Mouse (Mus musculus) c-Kit-negative CD71-positive TER-119-positive erythroid progenitor cells, embryonic 14.5 days (primary cell): ENCODE data around the gene Tmem120b.

Source experiments
- DNase-seq: peaks from one replicate; pipeline ENCODE4 v3.0.0-alpha.2; 2013; ENCODE audit warnings: low read depth, low spot score

Gene Tmem120b

DNA sequence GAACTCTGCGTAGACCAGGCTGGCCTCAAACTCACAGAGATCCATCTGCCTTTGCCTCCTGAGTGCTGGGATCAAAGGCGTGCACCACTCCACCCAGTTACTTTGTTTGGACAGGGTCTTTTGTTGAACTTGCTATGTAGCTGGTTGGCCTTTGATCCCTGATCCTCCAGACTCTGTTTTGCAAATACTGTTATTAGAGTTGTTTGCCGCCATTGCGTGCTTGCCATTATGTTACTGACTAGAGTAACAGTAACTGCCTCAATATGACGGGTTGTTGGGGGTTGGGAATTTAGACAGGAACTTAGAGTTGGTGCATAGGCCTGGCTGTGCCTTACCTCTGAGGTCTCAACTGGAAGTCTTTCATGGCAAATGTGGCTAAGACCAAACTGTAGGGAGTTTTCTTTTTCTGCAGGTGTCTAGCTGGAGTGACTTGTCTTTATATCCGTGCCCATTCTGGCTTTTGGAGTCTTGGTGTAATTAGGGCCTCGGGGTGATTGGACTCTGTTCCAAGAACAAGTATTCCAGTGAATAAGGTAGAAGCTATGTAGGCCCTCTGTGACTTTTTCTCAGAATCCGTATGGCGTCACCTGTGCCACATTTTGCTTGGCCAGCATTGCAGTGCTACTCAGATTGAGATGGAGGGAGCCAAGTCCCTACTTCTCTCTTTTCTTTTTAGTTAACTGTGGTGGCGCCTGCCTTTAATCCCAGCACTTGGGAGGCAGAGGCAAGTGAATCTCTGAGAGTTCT, 22.5 kb downstream of the Tmem120b start:
- no peak for DNase-seq

DNA sequence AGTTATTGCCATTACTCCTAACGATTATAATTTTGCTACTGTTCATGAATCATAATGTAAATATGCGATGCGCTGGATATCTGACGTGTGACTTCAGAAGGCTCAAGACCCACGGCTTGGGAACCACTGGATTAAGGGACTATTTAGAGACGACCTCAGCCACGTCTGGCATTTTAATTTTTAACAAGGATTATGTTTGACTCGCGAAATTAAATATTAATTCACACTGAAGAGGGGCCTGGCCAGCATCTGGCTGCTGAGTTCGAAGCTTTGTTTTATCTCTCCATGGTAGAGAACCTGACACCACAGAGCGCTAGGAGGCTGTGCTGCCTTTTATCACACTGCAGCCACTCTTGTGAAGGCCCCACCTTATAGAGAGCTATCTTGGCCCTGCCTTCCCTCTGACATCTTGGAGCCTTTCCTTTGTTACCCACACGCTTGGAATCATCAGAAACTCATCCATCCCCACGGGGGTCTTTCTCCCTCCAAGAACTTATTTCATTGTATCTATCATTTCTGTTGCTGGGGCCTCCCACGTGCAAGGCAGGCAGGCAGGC, 24.9 kb downstream of the Tmem120b start:
- peak; percentile 76 for DNase-seq

DNA sequence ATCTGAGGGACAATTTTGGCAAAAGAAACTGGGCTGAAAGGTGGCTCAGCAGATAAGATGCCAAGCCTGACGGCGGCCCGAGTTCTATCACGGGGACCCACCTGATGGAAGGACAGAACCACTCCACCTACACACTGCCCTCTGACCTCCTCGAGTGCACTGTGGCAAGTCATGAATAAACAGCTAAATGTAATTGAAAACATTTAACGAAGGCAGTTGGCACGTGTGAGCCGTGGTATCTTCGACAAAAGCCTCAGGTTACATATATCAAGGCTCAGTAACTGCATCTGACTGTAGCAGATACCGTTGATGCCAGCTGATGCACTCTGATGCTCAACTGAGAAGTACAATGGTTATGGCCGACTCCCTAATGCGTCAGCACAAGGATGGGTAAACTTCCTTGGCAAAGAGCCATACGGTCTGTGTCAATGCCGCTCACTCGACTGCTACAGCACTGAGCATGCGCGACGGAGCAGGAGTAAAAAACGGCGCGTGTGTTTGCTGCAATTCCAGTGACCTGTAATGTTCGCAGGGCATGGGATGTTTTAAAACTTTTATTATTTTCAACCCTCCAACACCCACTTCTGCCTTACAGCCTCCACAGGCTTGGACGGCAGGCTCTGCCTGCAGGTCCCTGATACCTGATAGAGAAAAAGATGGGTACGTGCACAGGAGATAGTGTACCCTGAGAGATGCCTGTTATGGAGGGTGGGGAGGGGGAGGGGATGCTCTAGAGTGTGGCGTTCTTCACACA, 26.2 kb downstream of the Tmem120b start:
- DNase-seq: peak; percentile 79

DNA sequence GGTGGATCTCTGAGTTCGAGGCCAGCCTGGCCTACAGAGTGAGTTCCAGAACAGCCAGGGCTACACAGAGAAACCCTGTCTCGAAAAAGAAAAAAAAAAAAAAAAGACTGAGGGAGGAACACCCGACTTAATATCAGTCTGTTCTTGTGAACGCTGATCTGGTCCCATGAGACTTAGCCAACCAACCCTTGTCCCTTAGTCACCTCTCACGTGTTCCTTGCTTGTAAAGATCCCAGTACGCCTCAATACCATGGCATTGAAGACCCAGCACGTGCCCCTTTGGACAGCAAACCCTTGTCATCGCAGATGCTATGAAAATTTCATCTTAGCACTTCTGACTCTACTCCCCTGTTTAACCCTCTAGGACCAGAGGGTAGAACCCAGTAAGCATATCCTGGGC, 28.1 kb downstream of the Tmem120b start:
- DNase-seq: no peak

DNA sequence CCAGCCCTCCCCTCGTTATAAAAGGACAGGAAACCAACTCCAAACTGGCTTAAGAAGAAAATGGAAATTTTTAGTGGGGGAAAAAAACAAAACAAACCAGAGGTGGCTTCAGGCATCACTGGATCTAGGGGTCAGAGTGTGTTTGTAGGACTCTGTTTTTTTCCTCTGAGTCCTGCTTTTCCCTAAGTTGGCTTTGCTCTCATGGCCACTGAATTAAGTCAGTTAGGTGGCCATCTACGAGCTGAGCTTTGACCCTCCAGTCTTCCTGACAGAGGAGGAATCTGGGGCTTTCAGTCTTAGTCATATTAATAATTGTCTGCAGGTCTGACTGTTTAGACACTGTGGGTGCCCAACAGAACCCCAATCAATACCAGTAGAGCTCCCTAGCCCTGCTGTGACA, 30.3 kb downstream of the Tmem120b start:
- no peak for DNase-seq

DNA sequence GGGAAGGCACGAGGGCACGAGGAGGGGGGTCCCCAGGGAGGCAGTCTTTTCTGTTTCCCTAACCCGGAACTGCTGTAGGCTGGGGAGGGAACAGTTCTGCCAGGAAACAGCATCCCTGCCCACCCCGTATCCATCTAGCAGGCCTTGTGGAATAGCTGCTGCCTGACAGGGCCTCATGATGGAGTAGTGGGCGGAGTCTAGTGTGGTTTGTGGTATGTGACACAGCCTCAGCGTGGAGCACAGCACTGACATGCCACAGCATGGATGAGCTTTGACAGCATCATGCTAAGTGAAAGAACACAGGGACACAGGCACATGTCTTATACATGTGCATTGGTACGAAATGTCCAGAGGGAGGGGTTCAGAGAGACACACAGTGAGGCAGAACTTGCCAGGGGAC, 34.2 kb downstream of the Tmem120b start:
- no peak for DNase-seq

DNA sequence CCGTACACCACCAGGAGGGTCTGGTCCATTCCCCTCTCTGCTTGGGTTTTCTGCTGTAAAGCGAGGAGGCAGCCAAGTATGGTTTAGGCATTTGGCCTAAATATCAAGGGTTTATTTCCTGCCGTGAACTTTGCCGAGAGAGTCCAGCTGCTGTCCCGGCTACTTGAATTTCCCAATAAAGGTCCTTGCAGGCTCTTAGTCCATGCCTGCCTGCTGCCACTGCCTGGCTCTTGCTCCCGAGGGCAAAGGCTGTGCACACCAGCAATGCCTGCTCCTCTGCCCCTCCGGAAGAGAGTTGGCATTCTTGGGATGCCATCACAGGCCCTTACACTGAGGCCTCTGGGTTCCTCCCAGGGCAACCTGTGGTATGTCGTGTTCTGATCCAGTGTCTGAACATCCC, 35.3 kb downstream of the Tmem120b start:
- DNase-seq: no peak

DNA sequence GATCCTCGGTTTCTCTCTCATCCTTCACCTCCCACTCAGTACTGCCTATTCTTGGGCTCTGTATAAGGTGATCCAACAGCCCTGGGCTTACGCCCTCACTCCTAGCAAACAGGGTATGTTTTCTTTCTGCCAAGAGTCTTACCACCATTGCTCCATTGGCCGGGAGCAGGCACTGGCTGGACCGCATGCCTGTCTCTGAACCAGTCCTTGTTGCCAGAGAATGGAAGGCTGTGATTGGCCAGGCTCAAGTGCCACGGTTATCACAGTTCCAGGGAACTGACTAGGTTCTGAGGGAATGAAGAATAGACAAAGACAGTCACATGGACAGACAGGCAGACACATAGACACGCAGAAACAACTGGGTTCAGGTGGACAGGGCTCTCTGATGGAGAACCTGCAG, 36.6 kb downstream of the Tmem120b start:
- DNase-seq: no peak

DNA sequence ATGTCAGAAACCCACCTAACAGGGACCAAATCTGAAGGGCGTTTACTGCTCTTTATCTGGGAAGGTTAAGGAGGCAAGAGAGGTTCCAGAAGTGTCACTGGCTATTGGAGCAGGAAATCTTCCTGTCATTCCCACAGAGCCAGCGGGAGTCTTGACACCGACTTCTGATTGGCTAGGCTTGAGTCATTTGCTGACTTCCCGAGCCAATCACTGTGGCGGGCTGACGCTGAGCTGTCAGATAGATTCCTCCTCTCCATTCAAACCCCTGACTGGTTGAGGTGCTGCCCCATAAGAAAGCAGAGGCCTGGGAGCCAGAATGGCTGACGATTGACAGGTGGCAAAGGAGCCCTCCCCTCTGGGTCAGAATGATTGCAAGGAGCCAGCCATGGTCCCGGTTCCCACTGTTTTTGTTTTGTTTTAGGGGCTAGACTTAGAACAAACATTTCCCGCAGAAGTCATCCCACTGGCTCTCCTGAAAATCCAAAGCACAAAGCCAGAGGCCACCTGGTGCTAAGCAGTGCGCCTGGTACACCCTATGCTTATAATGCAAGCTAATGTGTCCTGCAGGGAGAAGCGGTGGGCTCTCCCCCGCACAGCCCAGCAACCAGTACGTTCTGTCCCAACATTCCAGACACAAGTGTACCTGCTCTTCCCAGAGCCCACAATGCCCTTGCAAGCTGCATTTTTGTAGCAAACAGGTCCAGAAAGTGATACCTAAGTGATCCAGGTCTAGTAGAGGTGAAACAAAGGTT, 41.4 kb downstream of the Tmem120b start:
- DNase-seq: no peak

DNA sequence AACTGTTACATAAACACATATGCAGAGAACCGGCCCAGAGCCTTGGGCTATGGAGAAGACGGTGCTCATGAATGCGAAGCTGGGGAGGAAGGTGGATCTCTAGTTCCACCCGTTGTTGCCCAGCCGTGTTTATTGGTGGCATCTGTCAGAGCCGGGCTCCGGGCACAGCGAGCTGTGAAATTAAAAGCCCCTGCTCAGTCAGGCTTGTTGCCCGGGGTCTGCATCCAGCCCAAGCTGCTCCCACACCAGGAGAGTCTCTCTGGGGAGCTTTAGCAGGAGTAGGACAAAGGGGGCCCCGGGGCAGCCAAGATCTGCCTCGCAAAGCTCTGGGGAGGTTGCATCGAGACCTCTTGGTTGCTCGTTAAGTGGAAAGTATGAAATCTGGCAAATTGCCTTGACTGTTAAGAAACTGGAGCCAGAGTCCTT, 42.1 kb downstream of the Tmem120b start:
- DNase-seq: no peak

DNA sequence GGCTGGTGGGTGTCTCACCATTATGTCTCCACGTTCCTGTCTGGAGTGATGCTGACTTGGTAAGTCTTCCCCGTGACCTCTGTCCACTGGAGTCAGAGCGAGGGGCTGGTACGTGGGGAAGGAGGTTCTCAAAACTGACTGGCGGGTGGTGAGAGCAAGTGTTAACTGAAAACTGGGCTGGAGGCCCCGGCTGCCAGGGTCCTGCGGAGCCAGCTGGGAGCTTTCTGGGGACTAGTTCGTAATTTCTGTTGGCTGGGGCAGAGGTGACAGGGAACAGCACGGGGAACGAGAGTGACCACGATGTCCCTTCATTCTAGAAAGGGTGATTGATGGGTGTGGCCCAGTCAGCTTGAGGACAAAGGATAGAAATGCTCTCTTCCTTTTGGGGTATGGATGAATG, 45.9 kb downstream of the Tmem120b start:
- no peak for DNase-seq

DNA sequence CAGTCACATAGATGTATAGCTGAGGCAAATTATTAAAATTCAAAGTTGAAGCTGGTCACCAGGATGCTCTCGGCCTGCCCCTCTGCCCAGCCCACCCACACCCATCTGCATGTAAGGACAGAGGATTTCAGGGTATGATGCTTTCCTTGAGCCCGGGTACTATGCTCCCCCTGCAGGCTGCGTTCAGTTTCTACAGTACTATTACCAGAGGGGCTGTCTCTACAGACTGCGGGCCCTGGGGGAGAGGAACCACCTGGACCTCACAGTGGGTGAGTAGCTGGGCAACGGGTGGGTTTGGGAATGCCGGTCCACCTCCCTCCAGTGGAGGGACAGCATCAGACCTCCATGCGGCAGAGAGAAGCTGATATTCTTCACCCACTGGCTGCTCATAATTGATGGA, 46.7 kb downstream of the Tmem120b start:
- no peak for DNase-seq

DNA sequence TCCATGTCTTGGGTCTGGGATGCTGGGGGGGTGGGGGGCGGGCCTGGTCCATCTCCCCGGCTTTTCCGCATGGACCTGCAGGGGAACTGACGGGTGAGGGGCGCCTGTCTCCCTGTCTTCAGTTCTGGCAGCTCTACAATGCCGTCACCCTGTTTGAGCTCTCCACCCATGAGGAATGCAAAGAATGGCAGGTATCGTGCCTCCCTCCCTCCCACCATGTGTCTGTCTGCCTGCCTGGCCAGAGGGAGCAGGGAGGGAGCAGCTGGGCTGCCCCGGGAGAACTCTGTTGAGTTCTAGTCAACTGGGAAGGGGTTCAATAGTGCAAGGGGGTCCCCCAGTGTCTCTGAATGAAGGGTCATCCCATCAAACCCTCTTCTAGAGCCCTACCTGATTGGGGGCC, 47.9 kb downstream of the Tmem120b start:
- DNase-seq: no peak

DNA sequence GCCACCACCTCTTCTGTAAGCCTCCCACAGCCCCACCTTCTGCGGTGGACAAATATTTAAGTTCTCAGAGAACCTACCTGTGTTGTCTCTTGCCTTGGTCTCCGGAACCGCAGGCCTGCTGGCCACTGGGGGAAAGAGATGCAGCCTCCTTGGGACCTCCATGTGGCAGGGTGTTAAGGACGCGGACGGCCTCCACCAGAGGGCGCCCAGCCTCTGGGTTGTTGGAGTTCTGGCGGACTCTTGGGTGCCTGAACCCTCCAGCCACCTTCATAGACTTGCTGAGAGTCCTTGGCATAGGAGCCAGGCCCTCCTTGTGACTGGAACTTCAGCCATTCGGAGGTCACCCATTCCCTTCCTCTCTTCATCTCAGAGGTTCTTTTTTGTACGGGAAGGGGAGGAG, 49.0 kb downstream of the Tmem120b start:
- DNase-seq: no peak

DNA sequence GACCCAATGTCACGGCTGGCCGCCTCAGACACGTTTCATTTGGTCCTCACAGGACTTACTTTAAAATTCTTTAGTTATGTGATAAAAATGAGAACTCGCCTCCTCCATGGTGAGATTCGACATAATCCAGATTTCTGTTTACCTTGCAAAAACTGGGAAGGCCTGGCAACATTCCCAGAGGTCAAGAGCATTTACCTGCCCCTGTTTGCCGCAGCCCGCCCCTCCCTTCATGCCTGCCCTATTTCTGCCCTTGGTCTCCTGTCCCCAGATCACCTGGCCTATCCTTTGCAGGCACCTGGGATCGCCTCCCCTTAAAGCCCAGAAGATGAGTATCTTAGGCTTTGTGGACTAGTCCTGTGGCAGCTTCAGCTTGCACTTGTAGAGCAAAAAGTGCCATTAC, 49.6 kb downstream of the Tmem120b start:
- DNase-seq: no peak

DNA sequence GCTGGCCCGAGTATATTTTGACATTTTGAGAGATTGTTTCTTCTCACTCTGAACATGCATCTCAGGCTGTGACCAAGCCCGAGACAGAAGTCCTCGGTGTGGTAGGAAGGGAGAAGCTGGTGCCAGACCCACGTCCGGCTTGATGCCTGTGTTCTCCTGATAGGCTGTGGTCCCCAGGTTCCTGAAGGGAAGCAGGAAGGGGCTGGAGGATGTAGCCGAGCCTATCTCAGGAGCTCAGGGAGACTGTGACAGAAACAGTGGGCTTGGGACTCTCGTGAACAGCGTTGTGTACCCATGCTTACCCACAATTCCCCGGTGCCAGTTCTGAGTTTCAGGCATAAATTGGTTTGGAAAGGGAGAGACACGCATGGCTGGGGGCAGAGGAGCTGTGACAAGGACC, 50.6 kb downstream of the Tmem120b start:
- DNase-seq: no peak

DNA sequence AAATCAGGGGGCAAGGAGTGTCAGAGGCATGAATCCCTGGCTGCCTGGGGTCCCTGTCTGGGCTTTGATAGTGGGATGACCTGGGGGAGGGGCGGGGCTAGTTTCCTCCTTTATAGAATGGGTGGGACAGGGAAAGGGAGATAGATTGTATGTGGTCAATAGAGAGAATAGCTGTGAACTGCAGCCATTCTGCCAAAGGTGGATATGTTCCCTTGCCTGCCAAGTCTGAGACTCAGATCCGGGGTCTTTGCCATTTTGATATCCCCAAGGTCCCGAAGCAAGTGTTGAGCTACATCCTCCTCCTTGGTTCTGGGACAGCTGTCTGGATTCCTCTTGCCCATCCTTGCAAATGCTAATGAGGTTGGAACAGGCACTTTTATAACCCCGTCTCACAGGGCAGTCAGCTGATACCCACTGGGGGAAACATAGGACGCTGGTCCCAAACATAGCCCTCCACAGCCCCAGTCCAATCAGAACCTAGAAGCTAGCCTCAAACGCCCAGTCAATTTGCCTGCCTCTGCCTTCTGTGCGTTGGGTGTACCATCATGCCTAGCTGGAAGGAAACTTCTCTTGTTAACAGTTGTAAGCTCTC, 52.5 kb downstream of the Tmem120b start:
- no peak for DNase-seq

DNA sequence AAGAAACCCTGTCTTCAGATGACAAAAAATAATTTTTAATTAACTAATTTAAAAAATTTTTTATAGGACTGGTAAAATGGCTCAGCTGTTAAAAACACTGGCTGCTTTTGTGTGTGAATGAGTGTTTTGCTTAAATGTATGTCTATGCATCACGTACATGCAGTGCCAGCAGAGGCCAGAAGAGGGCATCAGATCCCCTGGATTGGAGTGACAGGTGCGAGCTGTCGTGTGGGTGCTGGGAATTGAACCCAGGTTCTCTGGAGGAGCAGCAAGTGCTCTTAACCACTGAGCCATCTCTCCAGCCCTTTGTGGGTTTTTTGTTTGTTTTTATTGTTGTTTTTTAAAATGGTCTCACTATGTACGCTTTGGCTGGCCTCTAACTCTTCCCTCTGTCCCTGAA, 54.0 kb downstream of the Tmem120b start:
- DNase-seq: no peak

DNA sequence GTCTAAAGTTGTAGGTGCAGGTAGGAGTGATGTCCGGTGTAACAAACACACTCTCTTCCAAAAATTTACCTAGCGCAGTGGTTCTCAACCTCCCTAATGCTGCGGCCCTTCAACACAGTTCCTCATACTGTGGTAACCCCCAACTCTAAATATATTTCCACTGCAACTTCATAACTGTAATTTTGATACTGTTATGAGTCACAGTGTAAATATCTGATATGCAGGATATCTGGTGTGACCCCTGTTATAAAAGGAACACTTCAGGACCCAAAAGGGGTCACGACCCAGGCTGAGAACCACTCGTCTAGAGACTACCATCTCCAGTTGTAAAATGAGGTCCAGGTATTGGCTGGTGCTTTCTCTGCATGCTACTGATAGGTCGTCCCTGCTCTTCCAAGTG, 56.9 kb downstream of the Tmem120b start:
- DNase-seq: no peak

DNA sequence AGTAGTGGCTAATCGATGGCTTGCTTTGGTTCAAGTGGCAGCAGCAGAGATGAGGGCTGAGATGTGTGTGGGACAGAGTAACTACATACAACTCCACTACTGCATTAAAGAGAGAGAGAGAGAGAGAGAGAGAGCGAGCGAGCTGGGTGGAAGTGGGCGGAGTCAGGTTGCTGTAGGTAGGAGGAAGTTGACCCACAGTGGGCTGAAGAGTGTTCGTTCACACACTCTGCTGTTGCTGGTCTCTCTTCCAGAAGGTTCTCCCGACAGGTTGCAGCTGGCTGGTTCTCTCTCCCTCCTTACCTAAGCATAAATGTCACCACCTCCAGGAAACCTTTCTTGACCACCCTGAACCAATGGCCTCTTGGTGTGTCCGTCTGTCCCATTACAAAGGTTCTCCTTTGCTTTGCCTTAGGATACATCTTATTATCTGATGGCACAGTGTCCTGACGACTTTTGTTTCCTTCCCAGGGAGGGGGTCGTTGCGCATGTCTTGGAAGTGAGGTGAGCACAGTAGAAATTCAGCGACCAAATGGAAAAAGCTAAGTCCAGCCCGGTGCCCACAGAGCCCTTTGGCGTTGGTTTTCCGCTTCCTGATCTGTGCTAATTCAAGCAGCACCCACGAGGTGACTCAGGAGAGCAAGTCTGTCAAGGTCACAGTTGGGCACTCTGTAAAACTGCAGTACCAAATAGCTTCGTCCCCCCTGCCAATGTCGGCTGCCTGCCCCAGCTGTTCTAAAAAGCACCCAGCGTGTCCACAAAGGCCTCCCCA, 57.6 kb downstream of the Tmem120b start:
- DNase-seq: no peak

DNA sequence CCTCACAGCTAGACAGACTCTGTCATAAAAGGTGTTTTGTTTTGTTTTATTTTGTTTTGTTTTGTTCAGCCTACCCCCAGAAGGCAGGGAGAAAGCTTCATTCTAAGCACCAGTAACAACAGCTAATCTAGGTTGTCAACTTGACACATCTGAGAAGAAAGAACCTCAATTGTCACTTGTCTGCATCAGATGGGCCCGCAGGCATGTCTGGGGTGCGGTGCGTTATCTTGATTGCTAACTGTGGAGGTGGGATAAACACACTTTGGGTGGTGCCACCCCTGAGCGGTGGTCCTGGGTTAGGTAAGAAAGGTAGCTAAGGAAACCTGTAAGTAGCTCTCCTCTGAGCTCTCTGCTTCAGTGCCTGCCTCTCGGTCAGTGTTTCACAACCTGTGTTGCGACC, 58.8 kb downstream of the Tmem120b start:
- no peak for DNase-seq
